Mouse (Mus musculus) layer of hippocampus, adult 8-10 months (tissue): ENCODE data around the gene Gm17606. TPM values are rescaled to one million over a fixed set of nuclear protein-coding genes. Genes with fewer than 3 reads are reported as not detected.
"Not testable (repeated sequence)": the region's sequence is repeated elsewhere in the genome, so short reads cannot be mapped to it uniquely, and the experiment has no call there.

Experiments
- DNase-seq, 2 experiments: peaks; one replicate each; pipeline ENCODE4 v3.0.0; 2022; ENCODE audit warnings: low spot score in 2 of 2
- total RNA-seq, 4 experiments: library from RNA; stranded (reverse); gene quantifications; 2 replicates each; pipeline ENCODE4 v1.2.4; 2022

Gm17606 gene
- not detected for total RNA-seq

DNA sequence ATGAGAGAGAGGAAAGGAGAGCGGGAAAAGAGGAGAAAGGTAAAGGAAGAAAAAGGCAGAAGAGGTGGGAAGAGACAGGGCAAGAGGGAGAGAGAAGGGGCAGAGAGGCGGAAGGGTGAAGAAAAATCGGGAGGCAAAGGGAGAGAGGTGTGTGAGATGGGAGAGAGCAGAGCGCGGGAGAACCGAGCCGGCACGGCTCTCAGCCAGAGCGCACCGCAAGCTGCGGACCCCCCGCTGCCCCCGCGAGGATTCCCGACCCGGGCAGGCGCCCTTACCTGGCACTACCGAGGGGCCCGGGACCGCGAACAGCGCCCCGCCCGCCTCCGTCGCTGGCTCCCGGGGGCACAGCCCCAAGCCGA lies at the start of gene Gm17606:
Gene Gm17606, plus strand, starts transcription at position 7 of the 359 bp plus-strand sequence.
- DNase-seq: no peak

DNA sequence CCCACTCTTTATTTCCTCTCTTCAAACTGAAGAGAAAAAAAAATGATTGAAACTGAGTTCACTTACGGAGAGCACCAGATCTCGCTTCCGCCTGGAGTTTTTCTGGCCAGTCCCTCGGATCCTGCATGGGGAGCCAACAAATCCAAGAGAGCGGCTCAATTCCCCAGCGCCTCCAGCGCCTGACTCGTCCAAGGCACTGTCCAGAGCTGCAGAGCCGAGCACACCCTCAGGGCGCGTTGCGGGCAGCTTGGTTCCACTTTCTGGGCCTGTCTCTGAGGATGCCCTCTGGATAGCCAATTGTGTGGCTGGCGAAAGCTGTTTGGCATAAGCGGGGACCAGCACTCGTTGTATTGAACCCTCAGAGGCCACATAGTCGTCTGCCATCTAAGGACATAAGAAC lies 49.7 kb upstream of the Gm17606 start:
- DNase-seq: no peak

DNA sequence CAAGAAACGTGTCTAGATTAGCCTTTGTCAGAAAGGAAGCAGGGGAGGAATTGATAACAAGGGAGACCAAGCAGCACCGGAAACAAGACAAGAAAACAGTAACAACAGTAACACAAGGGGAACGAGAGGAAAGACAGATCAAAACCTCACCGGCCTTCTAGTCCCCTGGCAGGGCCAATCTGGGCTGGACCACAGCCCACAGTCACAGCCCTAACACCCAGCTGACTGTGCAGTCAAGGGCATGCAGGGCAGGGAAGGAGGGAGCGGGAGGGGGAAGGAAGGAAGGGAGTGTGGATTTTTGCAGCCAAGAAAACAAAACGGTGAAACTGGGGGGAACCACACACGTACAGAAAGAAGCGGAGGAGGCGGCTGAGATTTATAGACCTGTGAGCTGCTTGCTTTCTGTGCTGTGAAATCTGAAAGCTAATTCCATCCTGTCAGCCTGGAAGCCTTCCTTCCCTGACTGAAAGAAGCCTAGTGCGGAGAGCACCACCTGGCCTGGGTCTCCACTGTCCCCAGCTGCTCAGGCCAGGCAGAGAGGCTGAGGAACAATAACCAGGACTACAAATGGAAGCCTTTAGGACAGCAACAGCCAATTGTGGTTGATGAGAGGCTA lies 48.3 kb upstream of the Gm17606 start:
- no peak for DNase-seq

DNA sequence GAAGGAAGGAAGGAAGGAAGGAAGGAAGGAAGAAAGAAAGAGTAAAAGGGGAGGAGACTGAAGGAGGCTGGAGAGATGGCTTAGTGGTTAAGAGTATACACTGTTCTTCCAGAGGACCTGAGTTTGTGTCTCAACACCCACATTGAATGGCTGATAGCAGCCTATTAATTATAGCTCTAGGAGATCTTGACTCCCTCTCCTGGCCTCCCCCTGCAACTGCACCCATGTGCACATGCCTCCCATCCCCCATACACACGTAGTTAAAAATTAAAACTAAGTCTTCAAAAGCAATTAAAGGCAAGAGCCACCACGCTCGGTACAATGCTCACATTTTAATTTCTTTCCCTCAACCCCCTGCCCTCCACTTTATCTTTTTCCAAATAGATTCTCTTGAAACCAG lies 46.7 kb upstream of the Gm17606 start:
- DNase-seq: no peak

DNA sequence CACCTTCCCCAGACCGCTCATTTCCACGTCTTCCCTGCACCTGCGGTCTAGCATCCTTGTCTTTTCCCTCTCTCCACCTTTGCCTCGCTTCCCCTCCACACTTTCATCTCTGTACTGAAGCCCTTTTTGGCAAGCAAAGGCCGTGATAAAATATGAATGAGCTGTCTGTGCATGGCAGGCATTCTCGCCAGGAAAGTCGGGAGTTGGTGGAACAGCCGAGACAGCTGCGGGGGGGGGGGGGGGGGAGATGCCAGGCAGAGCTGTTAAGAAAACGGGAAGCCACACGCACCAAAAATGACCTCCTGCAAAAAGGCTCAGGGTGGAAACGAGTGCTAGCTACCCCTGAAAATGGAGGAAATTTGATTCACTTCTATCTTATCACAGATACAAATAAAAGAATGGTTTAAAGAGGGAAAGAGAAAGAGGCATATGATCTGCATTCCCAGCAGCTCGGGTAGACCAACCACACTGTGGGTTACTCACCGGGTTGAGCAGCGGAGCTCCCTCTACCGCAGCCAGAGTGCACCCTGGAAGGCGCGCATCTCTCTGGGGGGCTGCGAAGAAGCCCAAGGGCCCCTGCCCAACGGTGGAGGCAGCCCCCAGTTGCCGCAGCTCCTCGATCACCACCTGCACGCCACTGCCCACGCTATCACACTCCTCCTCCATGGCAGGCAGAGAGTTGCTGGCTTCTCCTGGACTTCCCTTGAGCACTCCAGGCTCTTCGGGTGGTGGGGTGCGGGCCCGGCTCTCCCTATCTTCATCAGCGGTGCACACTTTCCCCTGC lies 45.9 kb upstream of the Gm17606 start:
- DNase-seq: no peak

DNA sequence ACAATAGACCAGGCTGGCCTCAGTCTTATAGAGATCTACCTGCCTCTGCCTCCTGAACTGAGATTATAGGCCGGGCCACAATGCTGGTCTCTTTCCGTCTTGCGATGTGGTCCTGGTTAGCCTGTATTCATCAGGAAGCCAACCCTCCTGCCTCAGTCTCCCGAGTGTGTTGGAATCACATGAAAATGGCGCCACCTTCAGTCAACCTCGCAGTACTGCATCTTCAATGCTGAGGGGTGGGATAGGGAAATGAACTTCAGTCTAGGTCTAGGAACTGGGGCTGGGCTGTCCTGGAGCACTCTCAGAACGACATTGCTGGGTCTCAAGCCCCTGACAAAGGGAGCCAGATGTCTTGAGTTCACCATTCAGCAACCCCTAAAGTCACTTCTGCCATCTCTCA lies 43.7 kb upstream of the Gm17606 start:
- DNase-seq: no peak

DNA sequence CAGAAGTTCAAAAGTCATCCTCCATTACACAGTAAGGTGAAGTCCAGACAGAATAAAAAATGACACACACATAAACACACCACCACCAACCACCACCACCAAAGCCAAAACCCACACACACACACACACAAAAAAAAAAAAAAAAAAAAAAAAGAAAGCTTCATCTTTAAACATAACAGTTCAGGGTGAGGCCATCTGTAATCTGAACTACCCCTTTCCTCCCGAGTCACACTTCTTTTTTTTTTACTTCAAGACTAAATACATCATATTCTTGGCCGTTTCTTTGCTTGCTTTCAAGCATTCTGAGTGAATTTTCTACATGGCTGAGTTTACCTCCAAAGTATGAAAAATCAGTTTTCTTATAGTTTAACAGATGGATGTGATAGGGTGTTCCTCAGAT lies 39.2 kb upstream of the Gm17606 start:
- DNase-seq: no peak

DNA sequence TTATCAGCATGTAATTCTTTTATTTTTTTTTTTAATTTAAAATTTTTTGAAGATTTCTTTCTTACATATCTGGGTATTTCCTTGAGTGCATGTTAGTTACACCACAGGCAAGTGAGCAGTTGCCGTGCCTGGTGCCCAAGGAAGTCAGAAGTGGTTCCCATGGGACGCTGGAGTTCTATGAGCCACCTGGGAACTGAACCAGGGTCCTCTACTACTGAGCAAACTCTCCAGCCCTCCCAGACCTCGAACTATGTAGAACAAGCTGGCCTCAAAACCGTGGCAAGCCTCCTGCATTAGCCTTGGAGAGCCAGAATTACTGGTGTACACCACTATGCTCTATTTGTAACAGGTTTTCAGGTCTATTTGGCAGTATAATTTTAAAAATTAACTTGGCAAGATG lies 38.1 kb upstream of the Gm17606 start:
- DNase-seq: no peak

DNA sequence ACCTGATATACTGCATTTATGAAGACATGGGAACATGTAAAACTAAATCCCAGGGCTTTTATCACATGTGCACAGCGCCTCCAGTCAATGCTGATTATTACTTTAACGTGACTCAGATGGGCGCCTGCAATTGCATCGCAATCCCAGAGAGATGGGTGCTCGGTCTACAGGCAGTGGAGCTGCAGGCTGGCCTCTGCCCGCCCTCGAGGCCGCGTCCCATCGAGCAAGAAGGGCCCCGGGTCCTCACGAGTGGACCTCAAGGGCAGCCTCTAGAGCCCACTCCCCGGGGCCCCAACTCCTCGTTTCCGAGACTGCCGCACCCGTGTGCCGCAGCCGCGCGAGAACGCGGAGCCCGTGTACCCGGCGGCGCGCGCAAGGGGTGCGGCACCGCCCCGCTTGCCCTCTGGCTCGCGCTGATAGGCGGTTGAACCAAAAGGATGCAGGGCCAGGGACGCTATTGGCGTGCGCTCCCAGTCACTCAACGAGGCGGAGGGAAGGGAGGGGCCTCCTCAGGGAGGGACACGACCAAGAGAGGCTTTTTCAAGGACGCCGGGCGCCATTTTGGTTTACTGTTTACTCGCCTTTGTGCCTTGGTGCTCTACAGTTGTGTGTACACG lies 37.6 kb upstream of the Gm17606 start:
- DNase-seq: peak; percentile 95

DNA sequence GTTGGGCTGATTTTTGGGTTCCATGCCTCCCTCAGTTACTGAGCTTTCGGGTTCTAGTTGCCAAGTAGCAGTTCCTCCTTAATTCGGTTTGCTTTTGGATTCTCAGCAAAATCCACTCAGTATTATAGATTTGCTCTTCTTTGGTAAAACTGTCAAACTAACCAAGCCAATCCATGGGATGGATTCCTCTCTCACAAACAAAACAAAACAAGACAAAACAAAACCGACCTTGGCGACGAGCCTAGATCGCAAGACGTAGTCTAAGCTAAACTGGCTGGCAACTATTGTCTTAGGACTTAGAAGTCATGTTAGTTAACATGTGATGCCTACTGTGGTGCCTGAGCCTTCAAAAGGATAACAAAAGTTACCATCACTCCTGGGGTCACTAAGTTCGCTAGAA lies 37.1 kb upstream of the Gm17606 start:
- DNase-seq: no peak

DNA sequence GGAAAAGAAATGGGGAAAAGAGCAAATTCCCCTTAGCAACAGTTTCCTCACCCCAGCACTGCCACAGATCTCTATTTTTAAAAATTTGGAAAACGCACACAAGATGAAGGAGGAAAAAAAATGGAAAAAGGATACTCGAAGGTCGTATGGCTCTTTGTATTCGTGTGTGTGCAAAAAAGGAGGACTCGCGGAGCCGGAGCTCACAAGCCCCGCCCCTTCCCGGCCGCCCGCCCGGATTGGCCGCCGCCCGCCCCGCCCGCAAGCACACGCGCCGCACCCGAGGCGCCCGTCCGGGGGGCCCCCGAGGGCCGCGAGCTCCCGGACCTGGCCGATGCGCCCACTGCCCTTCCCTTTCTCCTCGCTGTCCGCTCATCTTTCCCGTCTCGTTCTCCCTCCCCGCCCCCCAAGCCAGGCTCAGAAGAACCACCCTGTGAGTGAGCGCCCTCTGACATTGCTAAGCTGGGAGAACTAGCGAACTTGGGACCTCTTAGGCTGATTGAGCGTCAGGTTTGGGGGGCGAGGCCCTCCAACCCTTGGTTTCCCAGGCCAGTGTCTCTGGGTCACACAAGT lies 34.9 kb upstream of the Gm17606 start, which contains the start of gene 4931414P19Rik:
Gene 4931414P19Rik, minus strand, starts transcription at position 242 of the 570 bp plus-strand sequence.
- peak in 1 of 2 experiments; percentile 47 for DNase-seq

DNA sequence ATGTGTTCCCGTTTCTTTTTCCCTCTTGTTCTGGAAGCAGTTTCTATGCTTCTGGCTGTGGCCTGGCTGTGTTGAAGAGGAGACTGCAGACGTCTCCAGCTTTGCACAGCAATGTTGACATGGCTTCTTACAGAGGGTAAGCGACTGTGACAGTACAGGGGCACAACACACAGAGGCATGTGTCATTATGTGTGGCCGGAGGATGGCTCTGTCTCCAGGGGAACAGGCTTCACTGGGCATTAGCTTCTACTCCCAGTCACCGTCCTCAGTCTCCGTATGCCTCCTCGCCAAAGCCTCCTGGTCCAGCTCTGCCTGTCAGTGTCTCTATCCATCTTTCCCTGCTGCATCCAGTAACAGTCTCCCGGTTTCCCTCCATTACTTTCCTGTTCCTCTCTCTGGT lies 33.5 kb upstream of the Gm17606 start:
- DNase-seq: no peak

DNA sequence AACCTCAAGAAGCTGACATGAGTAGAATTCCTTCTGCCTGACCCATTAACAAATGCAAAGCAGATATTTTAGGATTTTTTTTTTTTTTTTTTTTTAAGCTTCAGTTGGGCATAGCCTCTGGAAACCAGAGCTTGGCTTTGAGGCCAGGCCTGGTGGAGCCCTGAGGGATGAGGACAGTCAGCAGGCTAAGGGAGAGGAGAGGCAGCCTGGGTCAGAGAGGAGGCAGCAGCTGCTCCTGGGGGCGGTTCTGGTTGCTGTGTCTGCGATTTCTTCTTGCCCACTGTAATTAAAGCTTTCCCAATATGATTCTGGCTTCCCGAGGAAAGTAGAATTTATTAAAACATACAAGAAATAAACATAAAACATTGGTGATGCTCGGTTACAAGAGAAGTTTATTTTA lies 31.5 kb upstream of the Gm17606 start:
- no peak for DNase-seq

DNA sequence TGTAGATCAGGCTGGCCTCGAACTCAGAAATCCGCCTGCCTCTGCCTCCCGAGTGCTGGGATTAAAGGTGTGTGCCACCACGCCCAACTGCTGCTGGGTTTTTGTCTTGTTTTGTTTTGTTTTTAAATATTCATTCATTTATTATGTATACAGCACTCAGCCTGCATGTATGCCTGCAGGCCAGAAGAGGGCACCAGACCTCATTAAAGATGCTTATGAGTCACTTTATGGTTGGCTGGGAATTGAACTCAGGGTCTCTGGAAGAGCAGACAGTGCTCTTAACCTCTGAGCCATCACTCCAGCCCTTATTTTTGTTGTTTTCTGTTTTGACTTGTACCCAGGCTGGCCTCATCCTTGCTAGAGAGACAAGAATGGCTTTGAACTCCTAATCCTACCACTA lies 30.8 kb upstream of the Gm17606 start:
- DNase-seq: no peak

DNA sequence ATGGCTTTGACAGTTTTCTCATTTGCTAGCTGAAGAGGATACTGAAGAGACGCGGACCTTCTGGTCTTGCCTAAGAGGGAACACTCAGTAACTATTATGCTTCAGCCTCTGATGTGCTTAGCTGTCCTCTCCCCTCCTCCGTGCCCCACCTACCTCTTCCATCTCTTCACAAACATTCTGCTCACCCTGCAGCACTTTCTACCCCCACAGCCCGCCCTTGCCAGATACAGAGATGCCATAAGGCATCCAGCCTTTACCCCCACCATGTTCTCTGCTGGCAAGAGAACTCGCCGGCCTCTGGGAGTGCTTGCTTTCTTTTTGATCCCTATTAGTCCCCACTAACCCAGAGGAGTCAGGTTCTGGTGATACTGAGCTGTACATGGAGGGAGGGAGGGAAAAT lies 30.1 kb upstream of the Gm17606 start:
- DNase-seq: peak; percentile 62 to 66

DNA sequence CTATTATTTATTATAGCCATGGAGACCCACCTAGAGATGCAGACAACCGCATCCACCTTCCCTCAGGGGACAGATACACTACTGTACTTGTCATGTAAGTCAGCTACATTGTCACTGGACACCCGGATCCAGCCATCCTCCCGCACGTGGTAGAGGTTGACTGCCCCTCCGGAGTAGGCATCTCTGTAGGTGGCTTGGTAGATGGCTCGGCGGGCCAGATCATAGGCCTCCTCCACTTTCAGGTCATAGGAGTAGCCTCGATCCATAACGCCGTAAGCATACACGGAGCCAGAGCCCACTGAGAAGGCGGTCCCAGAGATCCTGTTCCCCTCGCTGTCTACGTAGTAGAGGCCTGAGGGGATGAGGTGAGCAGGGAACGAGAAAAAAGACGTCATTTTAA lies 26.6 kb upstream of the Gm17606 start:
- DNase-seq: not testable (repeated sequence)

DNA sequence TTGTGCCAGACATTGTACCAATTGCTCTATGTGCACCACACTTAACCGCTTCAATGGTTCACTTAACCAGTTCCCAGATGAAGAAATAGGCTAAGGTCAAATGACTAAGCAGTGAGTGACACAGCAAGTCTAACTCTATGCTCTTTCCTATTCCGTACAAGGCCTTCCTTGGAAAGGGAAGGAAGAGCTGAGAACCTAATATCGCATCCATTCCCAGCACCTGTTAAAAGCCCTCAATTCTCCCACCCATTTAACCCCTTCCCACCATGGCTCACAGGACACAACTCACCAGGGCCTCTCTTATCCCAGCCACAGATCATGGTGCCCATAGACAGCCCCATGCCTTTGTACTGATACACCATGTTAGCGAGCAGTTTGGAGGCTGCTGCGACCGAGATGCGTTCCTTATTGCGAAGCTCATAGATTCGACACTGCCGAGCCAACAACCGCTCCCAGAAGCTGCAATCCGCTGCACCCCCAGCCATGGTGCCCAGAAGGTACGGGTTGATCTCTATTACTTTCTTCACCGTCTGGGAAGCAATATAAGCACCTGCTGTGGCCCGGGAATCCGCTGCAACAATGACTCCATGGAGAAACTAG lies 24.4 kb upstream of the Gm17606 start:
- DNase-seq: no peak

DNA sequence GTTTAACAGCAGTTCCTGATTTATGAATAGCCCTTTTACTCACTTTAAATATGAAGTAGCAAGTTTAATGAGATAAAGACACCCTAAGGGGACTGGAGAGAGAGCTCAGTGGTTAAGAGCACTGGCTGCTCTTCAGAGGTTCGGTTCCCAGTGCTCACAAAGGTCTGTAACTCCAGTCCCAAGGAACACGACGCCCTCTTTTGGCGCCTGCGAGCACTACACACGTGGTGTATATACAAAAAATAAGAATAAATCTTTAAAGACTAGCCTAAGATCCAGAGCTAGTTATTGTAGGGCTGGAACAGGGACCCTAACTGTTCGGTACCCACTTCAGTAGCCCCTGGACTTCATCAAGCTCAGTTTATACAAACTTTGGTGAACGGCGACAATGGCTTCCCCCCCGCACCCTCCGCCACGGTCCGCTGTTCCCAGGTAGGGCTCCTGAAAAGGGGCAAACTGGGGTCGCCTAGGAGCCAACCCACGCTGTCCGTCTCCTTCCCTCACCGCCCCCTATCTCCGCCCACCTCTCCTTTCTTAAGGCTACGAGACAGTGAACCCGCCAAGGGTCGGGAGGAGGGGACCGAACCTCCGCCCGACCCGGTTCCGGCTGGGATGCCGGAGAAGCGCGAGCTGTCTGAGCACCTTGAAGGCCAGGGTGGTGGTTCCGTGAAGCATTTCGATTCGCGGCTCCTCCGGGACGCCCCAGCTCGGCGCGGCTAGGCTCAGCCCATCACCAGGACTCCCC lies 23.4 kb upstream of the Gm17606 start:
- no peak for DNase-seq

DNA sequence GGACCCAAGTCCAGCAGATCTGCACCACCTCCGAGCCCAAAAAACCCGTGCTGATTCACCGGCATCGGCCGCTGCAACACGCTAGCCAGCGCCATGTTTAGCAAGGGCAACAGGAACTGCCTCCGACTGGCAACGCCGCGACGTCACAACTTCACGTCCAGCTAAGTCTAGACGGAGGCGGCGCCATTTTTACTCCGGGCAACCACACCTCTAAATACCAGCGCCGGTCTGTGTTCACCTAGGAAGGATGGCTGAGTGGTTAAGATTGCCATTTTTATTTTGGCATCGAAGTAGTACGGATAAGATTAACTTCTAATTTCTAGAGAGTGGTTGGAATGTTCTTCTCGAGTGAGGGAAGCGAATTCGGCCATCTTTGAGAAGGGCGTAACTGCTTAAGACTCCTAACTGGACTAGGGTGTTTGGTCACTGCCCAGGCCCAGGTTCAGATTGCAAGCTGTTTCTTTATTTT lies 22.8 kb upstream of the Gm17606 start, which contains the start of gene Psmb5:
Gene Psmb5, minus strand, starts transcription at position 126 of the 469 bp plus-strand sequence.
- DNase-seq: peak; percentile 88 to 93

DNA sequence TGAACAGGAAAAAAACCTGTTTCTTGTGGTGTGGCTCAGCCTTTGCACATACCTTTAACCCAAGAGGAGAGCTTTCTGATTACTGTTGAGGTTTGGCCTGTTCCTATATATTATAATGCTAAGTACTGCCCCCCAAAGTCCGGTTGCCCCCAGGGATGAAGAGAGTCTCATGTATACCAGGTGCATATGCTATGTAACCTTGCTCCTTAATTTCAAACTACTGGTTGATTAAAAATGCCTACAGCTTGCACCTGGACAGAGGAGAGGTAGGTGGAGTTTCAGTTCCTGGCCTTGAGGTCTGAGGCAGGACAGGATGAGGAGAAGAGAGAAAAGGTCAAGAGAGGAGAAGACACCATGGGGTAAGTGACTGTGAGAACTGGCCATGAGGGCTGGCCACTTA lies 19.6 kb upstream of the Gm17606 start, which contains the start of gene Psmb11:
Gene Psmb11, plus strand, starts transcription at position 301 of the 400 bp plus-strand sequence.
- DNase-seq: no peak

DNA sequence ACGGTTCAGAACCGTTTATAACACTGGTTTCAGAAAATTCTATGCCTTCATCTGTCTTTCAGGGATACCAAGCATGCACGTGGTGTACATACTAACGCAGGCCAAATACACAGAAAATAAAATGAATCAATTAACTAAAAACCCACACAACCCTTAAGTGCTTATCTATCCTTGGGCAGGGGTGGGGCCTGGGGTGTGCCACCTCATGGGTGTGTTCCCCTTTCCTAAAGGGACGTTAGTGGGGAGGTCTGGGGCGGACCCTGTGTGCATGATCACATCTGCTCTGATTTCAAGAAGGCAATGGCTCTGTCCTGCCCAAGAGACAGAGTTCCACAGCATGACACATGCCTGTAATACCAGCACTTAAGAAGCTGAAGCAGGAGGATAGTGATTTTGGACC lies 17.4 kb upstream of the Gm17606 start:
- DNase-seq: no peak
